Mouse (Mus musculus) liver, postnatal 0 days (tissue): ENCODE measurements at regions not wholly inside any gene's neighbourhood (a gene's known extent, or its start where the extent isn't known, plus 50 kb on each side); places are given as distances from the start of the nearest gene placed in this dataset.

ENCODE experiments used
- ATAC-seq: fragments of 200-750 bp; cut with Nextera tagmentation; 2 replicates; pipeline ENCODE4 v1.8.0; 2017; ENCODE audit warnings: mild to moderate bottlenecking, moderate library complexity
- DNase-seq: peaks from one replicate; pipeline ENCODE4 v3.0.0-alpha.2; 2016
- H3K27ac ChIP-seq: fragments of 300-500 bp; sonication (generic); 2 replicates; pipeline ENCODE4 v1.5.1; 2014; ENCODE audit warnings: antibody characterized with exemption, moderate library complexity, mild to moderate bottlenecking, low read depth
- H3K27me3 ChIP-seq: fragments of 300-500 bp; sonication (generic); 2 replicates; pipeline ENCODE4 v1.6.1; 2014; ENCODE audit warnings: low read length, control low read depth, mixed read lengths; ENCODE audit not compliant: insufficient read depth
- H3K36me3 ChIP-seq: fragments of 300-500 bp; sonication (generic); replicated peaks from 2 replicates; pipeline ENCODE4 v1.6.1; 2014; ENCODE audit warnings: mild to moderate bottlenecking, control low read depth, low read length, moderate library complexity, mixed read lengths; ENCODE audit not compliant: insufficient read depth
- H3K4me1 ChIP-seq: fragments of 300-500 bp; sonication (generic); 2 replicates; pipeline ENCODE4 v1.6.1; 2014; ENCODE audit warnings: antibody characterized with exemption, mild to moderate bottlenecking, control low read depth; ENCODE audit not compliant: insufficient read depth
- H3K4me2 ChIP-seq: fragments of 300-500 bp; sonication (generic); 2 replicates; pipeline ENCODE4 v1.6.1; 2014; ENCODE audit warnings: low read depth, mild to moderate bottlenecking, low read length, moderate library complexity, mixed read lengths
- H3K4me3 ChIP-seq: fragments of 300-500 bp; sonication (generic); 2 replicates; pipeline ENCODE4 v1.5.1; 2014; ENCODE audit warnings: low read depth, low read length
- H3K9ac ChIP-seq: fragments of 300-500 bp; sonication (generic); replicated peaks from 2 replicates; pipeline ENCODE4 v1.6.1; 2014; ENCODE audit warnings: mild to moderate bottlenecking, moderate library complexity
- H3K9me3 ChIP-seq: fragments of 300-500 bp; sonication (generic); 2 replicates; pipeline ENCODE4 v1.6.1; 2016; ENCODE audit warnings: mild to moderate bottlenecking, control low read depth, low read length, mixed read lengths
- CTCF ChIP-seq: sonication (generic); IDR thresholded peaks from 2 replicates; pipeline ENCODE4 v1.5.1; 2016; ENCODE audit warnings: antibody characterized with exemption, low read depth
- EP300 ChIP-seq: IDR thresholded peaks from 2 replicates; pipeline ENCODE4 v1.6.1; 2016; ENCODE audit warnings: antibody characterized with exemption, low read depth, mild to moderate bottlenecking
- WGBS: fragments of 180-500 bp; shearing (Covaris S2); extraction: QIAGEN DNeasy Blood & Tissue Kit; methylation state at CpG from one replicate; pipeline ENCODE4 v1.1.7; 2014; ENCODE audit not compliant: insufficient replicate concordance; 5-methylcytosine and 5-hydroxymethylcytosine counted together

DNA sequence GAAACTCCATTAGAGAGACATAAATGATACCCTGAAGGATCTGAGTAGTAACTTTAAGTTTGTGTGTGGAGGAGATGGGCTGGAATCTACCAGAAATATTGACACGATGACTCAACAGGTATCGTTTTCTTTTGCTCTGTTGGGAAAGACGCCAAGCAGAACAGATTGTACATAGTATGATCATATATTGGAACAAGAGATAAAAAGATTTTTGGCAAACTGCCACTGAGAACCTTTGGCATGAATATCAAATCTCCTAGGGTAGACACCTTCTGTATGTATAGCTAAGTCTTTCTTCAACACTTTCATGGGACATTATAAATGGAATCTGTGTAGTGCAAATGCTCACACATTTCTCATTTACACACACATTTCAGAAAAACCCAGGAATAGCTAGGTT lies 1544.2 kb downstream of the Rapgef2 start:
- Histone ChIP-seq H3K9me3 (no peaks in the 10 kb centered on the region), H3K27me3 (no peaks in the 10 kb centered on the region), H3K36me3 (no peaks in the 10 kb centered on the region), H3K4me1 (no peaks in the 10 kb centered on the region), H3K9ac (no peak overlapping the region), H3K27ac (no peak overlapping the region), H3K4me2 (no peak overlapping the region), H3K4me3 (no peak overlapping the region)
- WGBS = 78% methylated on average over 3 of the region's 3 CpGs
- no peak for DNase-seq
- TF ChIP-seq CTCF (no peak), EP300 (no peak)
- no peak for ATAC-seq

- Histone ChIP-seq H3K4me1 (no peaks in the 10 kb centered on the region), H3K9me3 (no peaks in the 10 kb centered on the region), H3K9ac (no peak overlapping the region), H3K4me2 (no peak overlapping the region), H3K4me3 (no peak overlapping the region), H3K36me3 (no peaks in the 10 kb centered on the region), H3K27me3 (no peaks in the 10 kb centered on the region), H3K27ac (no peak overlapping the region)
- DNase-seq (no peak), ATAC-seq (no peak)
- WGBS = 57% methylated on average over 1 of the region's 1 CpGs
- TF ChIP-seq CTCF (no peak), EP300 (no peak)
Measured at GRCm38 (mm10) chr3:77717840-77718239, 1568.5 kb downstream of the Rapgef2 start.

GRCm38 (mm10) chr3:77695571-77695970 lies 1590.7 kb downstream of the Rapgef2 start:
- H3K4me3 ChIP-seq = no peak overlapping the region
- DNase-seq = no peak
- no peak overlapping the region for H3K27ac ChIP-seq
- no peak overlapping the region for H3K4me2 ChIP-seq
- no peaks in the 10 kb centered on the region for H3K36me3 ChIP-seq
- H3K9ac ChIP-seq = no peak overlapping the region
- ATAC-seq = no peak
- TF ChIP-seq EP300 (no peak), CTCF (no peak)
- no peaks in the 10 kb centered on the region for H3K4me1 ChIP-seq
- H3K9me3 ChIP-seq = no peaks in the 10 kb centered on the region
- no peaks in the 10 kb centered on the region for H3K27me3 ChIP-seq

DNA sequence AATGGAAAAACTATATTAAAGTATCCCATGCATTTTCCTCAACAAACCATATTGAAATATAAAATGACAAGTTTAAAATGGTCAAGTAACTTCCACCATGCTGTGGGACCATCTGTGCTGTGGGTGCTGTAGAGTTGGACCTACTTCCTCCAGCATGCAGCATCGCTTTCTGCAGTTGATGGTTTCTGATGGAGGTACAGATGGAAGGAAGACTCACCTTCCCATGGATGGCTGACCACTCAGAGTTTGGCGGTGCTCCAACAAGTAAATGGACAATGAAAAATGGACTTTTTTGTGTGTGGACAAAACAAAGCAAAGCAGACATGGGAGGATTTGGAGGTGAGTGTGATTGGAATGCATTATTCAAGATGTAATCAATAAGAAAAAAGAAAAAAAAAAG lies 1592.3 kb downstream of the Fstl5 start:
- H3K36me3 ChIP-seq = no peaks in the 10 kb centered on the region
- no peak for ATAC-seq
- H3K4me3 ChIP-seq = no peak overlapping the region
- H3K27ac ChIP-seq = no peak overlapping the region
- H3K4me2 ChIP-seq = no peak overlapping the region
- H3K9me3 ChIP-seq = no peaks in the 10 kb centered on the region
- TF ChIP-seq CTCF (no peak), EP300 (no peak)
- no peaks in the 10 kb centered on the region for H3K4me1 ChIP-seq
- no peak for DNase-seq
- WGBS = 82% methylated on average over 2 of the region's 2 CpGs
- H3K9ac ChIP-seq = no peak overlapping the region
- H3K27me3 ChIP-seq = no peaks in the 10 kb centered on the region

DNA sequence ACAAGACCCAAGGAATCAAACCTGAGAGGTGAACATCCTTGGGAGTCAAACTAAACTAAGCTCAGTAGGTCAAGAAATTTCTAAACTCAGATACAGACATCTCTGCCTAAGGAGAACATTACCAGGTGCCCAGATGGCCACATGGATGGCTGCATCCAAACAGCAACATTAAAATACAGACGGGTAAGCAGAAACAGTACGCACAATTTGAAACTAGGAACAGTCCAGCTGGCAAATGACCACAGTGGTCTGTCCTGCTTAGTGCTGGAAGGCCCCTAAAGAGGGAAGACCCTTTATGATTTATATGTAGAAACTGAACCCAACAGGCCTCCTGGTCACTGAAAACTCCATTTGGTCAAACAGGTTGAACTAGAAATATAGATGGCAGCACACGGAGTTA lies 1579.8 kb downstream of the Fstl5 start:
- no peak for ATAC-seq
- Histone ChIP-seq H3K9ac (no peak overlapping the region), H3K4me2 (no peak overlapping the region), H3K4me1 (no peaks in the 10 kb centered on the region), H3K36me3 (no peaks in the 10 kb centered on the region), H3K9me3 (no peaks in the 10 kb centered on the region), H3K4me3 (no peak overlapping the region), H3K27me3 (no peaks in the 10 kb centered on the region), H3K27ac (no peak overlapping the region)
- WGBS = 80% methylated on average over 3 of the region's 3 CpGs
- TF ChIP-seq CTCF (no peak), EP300 (no peak)
- no peak for DNase-seq
